Mouse (Mus musculus): ENCODE data around the gene Col4a6.

GRCm38 (mm10) chrX:141198993-141199392 is 274.9 kb downstream of the Col4a6 start:
- TF ChIP-seq CTCF (IDR thresholded peaks at IDR 0.05; ENCODE audit: control insufficient read depth, insufficient read depth, insufficient read length) (no peak), USF1 (IDR thresholded peaks at IDR 0.05; ENCODE audit: low read depth) (no peak)

All from C2C12 (cell line).